Mouse (Mus musculus) right cerebral cortex, postnatal 4 days (tissue): ENCODE measurements around the gene Spdl1.
"Not testable (repeated sequence)": the region's sequence is repeated elsewhere in the genome, so short reads cannot be mapped to it uniquely, and the experiment has no call there.

ENCODE experiments used
- DNase-seq: peaks from one replicate; pipeline ENCODE4 v3.0.0-alpha.2; 2022

The Spdl1 gene

GRCm38 (mm10) chr11:34833318-34834086 lies at the start of gene Spdl1:
Gene Spdl1, minus strand, starts transcription at chr11:34833641.
- DNase-seq, result peak; percentile 95

- peak; percentile 10 for DNase-seq
Measured at GRCm38 (mm10) chr11:34881528-34881927, 48.1 kb upstream of the Spdl1 start.

- no peak for DNase-seq
Measured at GRCm38 (mm10) chr11:34879678-34880077, 46.2 kb upstream of the Spdl1 start.

GRCm38 (mm10) chr11:34873861-34874260 lies 40.4 kb upstream of the Spdl1 start:
- DNase-seq, result no peak

- no peak for DNase-seq
Measured at GRCm38 (mm10) chr11:34872432-34872831, 39.0 kb upstream of the Spdl1 start.

GRCm38 (mm10) chr11:34871991-34872390 lies 38.5 kb upstream of the Spdl1 start:
- no peak for DNase-seq

GRCm38 (mm10) chr11:34871456-34871855 lies 38.0 kb upstream of the Spdl1 start:
- DNase-seq, result no peak

GRCm38 (mm10) chr11:34868626-34869025 lies 35.2 kb upstream of the Spdl1 start:
- peak; percentile 39 for DNase-seq

- no peak for DNase-seq
Measured at GRCm38 (mm10) chr11:34865741-34866270, 32.4 kb upstream of the Spdl1 start.

GRCm38 (mm10) chr11:34865181-34865580 lies 31.7 kb upstream of the Spdl1 start:
- DNase-seq, result no peak

- DNase-seq, result no peak
Measured at GRCm38 (mm10) chr11:34856652-34857051, 23.2 kb upstream of the Spdl1 start.

GRCm38 (mm10) chr11:34846268-34846652 lies 12.8 kb upstream of the Spdl1 start:
- DNase-seq, result no peak

- no peak for DNase-seq
Measured at GRCm38 (mm10) chr11:34845567-34846267, 12.3 kb upstream of the Spdl1 start.

GRCm38 (mm10) chr11:34843517-34843916 lies 10.1 kb upstream of the Spdl1 start:
- DNase-seq, result no peak

- DNase-seq, result no peak
Measured at GRCm38 (mm10) chr11:34840283-34840682, 6.8 kb upstream of the Spdl1 start.

- no peak for DNase-seq
Measured at GRCm38 (mm10) chr11:34839051-34839450, 5.6 kb upstream of the Spdl1 start.

- DNase-seq, result no peak
Measured at GRCm38 (mm10) chr11:34836272-34836671, 2.8 kb upstream of the Spdl1 start.

GRCm38 (mm10) chr11:34832678-34833077 lies 763 bp downstream of the Spdl1 start:
- DNase-seq, result no peak

- no peak for DNase-seq
Measured at GRCm38 (mm10) chr11:34827803-34828202, 5.6 kb downstream of the Spdl1 start.

GRCm38 (mm10) chr11:34826940-34827339 lies 6.5 kb downstream of the Spdl1 start:
- DNase-seq, result no peak

- no peak for DNase-seq
Measured at GRCm38 (mm10) chr11:34824791-34825190, 8.7 kb downstream of the Spdl1 start.

- no peak for DNase-seq
Measured at GRCm38 (mm10) chr11:34814767-34815166, 18.7 kb downstream of the Spdl1 start.

GRCm38 (mm10) chr11:34814319-34814718 lies 19.1 kb downstream of the Spdl1 start:
- DNase-seq, result no peak

- DNase-seq, result not testable (repeated sequence)
Measured at GRCm38 (mm10) chr11:34805026-34805425, 28.4 kb downstream of the Spdl1 start.
